Mouse (Mus musculus) heart, adult 9 months (tissue): ENCODE results near the gene 4921504E06Rik.
A peak's percentile ranks its signal among the peaks of the same experiment; 100 is the strongest.

Experiments
- DNase-seq, 2 experiments: peaks; one replicate each; pipeline ENCODE4 v3.0.0; 2022; ENCODE audit warnings: low spot score in 2 of 2

Gene 4921504E06Rik

GRCm38 (mm10) chr2:19553821-19554592, at the start of gene 4921504E06Rik:
Gene 4921504E06Rik (minus strand): TSS chr2:19553914.
- peak; percentile 73 to 86 for DNase-seq

- peak; percentile 4 to 20 for DNase-seq
These were observed 47.7 kb upstream of the 4921504E06Rik start for GRCm38 (mm10) chr2:19601386-19601925.

GRCm38 (mm10) chr2:19600860-19601259, 47.1 kb upstream of the 4921504E06Rik start:
- DNase-seq: no peak

- no peak for DNase-seq
These were observed 46.1 kb upstream of the 4921504E06Rik start for GRCm38 (mm10) chr2:19599801-19600200.

- no peak for DNase-seq
These were observed 43.3 kb upstream of the 4921504E06Rik start for GRCm38 (mm10) chr2:19596988-19597387.

GRCm38 (mm10) chr2:19596426-19596825, 42.7 kb upstream of the 4921504E06Rik start:
- DNase-seq: no peak

- no peak for DNase-seq
These were observed 41.1 kb upstream of the 4921504E06Rik start for GRCm38 (mm10) chr2:19594856-19595255.

GRCm38 (mm10) chr2:19579846-19580245, 26.1 kb upstream of the 4921504E06Rik start:
- DNase-seq: no peak

- DNase-seq: no peak
These were observed 25.5 kb upstream of the 4921504E06Rik start for GRCm38 (mm10) chr2:19579180-19579579.

GRCm38 (mm10) chr2:19562114-19562829, 8.6 kb upstream of the 4921504E06Rik start:
- no peak for DNase-seq

- no peak for DNase-seq
These were observed 6.9 kb upstream of the 4921504E06Rik start for GRCm38 (mm10) chr2:19560654-19561053.

GRCm38 (mm10) chr2:19560071-19560470, 6.4 kb upstream of the 4921504E06Rik start:
- DNase-seq: no peak

- peak in 1 of 2 experiments; percentile 8 for DNase-seq
These were observed 2.3 kb downstream of the 4921504E06Rik start for GRCm38 (mm10) chr2:19551396-19551795.

- DNase-seq: no peak
These were observed 12.8 kb downstream of the 4921504E06Rik start for GRCm38 (mm10) chr2:19540906-19541305.

GRCm38 (mm10) chr2:19529428-19529827, 24.3 kb downstream of the 4921504E06Rik start:
- no peak for DNase-seq

- peak; percentile 11 to 46 for DNase-seq
These were observed 24.9 kb downstream of the 4921504E06Rik start for GRCm38 (mm10) chr2:19528797-19529196.

GRCm38 (mm10) chr2:19524071-19524470, 29.6 kb downstream of the 4921504E06Rik start:
- no peak for DNase-seq

- DNase-seq: no peak
These were observed 32.1 kb downstream of the 4921504E06Rik start for GRCm38 (mm10) chr2:19521662-19522061.

GRCm38 (mm10) chr2:19520617-19521016, 33.1 kb downstream of the 4921504E06Rik start:
- DNase-seq: no peak

- peak in 1 of 2 experiments; percentile 11 for DNase-seq
These were observed 33.9 kb downstream of the 4921504E06Rik start for GRCm38 (mm10) chr2:19519768-19520167.

- DNase-seq: no peak
These were observed 35.8 kb downstream of the 4921504E06Rik start for GRCm38 (mm10) chr2:19517952-19518351.

GRCm38 (mm10) chr2:19512381-19512780, 41.3 kb downstream of the 4921504E06Rik start:
- no peak for DNase-seq

GRCm38 (mm10) chr2:19511032-19511431, 42.7 kb downstream of the 4921504E06Rik start:
- no peak for DNase-seq
